Mouse (Mus musculus): ENCODE measurements around the gene N4bp2.
"Not testable (repeated sequence)": the region's sequence is repeated elsewhere in the genome, so short reads cannot be mapped to it uniquely, and the experiment has no call there.

N4bp2 gene

DNA sequence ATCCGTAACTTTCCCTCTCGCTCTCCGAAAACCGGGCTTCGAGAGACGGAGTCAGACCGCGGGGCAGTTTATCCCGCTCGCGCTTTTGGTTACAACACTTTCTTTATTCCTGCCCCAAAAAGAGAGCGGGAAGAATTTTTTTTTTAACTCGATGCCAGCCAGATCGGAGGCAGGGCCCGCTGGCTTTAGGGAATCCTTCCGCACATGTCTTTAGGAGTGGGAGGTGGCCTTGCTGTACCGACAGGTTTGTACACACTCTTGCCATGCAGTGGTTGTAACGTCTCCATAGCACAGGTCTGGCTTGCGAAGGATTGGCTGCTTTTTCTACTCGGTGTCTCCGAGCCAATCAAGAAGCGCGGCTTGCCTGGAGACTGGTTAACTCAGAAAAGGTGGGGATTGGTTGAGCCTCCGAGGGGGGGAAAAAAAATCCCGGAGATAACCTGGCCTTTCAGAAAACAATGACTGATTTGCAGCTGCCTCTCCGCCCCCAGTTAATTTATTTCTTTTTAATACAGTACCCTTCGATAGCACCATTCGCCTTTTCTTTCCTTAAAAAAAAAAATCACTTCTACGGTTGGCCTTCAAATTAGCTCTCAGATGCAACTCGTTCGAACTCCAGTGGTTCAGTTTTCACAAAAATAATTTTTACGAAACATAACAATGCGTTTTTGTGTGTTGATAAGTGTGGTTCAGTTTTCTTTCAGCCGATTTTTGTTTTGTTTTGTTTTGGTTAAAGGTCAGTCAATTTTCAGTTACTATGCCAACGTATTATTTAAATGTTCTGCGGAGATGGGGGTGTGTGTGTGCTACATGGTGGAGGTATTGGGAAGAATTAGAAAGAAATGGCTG is 1.7 kb downstream of the N4bp2 start:
- DNase-seq, result peak; percentile 95

DNA sequence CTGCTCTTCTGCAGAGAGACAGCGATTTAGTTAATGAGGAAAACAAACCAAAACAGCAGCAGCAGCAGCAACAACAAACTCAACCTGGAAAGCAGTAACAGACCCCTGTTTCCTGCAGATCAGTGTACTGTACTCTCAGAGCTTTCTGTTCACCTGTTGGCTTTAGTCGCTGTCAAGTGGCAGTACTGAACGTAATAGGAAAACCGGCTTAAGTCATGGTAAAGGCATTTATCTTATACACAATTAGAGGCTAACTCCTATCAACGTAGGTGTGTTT is 2.3 kb downstream of the N4bp2 start:
- DNase-seq, result no peak

- DNase-seq, result no peak
Observed at GRCm38 (mm10) chr5:65768007-65768406, 4.7 kb downstream of the N4bp2 start.

DNA sequence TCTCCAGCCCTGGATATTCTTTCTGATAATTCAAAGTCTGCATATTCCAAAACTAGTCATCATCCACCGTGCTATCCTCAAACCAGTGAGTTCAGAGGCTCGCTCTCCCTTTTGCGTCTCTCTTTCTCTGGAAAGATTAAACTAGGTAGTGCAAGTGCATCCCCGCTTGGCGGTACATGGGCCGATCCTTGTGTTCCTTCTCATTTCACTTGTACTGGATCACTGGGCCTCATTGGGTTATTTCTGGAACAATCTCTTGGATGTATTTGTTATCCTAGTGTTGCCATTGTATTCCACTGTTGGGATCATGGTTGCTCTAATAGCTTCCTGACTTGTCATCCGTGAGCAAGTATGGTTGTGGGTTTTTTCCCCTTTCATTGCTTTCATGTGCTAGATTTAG is 6.7 kb downstream of the N4bp2 start:
- DNase-seq, result no peak

GRCm38 (mm10) chr5:65770493-65770892 is 7.2 kb downstream of the N4bp2 start:
- DNase-seq, result no peak

DNA sequence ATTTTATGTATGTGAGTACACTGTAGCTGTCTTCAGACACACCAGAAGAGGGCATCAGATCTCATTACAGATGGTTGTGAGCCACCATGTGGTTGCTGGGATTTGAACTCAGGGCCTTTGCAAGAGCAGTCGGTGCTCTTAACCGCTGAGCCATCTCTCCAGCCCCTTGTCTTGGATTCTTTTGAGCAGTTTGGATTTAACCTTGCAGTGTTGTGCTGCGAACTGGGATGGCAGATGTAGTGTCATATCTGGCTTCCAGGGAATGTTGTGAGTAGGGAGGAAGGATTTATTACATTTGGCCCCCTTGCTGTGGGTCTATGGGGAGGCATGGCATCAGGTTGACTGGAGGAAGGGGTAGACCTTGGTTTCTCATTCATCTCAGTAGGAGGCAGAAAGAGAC is 10.6 kb downstream of the N4bp2 start:
- not testable (repeated sequence) for DNase-seq

- no peak for DNase-seq
Observed at GRCm38 (mm10) chr5:65776166-65776565, 12.8 kb downstream of the N4bp2 start.

- DNase-seq, result no peak
Observed at GRCm38 (mm10) chr5:65776907-65777306, 13.6 kb downstream of the N4bp2 start.

- DNase-seq, result not testable (repeated sequence)
Observed at GRCm38 (mm10) chr5:65778986-65779385, 15.7 kb downstream of the N4bp2 start.

- no peak for DNase-seq
Observed at GRCm38 (mm10) chr5:65779401-65780063, 16.2 kb downstream of the N4bp2 start.

DNA sequence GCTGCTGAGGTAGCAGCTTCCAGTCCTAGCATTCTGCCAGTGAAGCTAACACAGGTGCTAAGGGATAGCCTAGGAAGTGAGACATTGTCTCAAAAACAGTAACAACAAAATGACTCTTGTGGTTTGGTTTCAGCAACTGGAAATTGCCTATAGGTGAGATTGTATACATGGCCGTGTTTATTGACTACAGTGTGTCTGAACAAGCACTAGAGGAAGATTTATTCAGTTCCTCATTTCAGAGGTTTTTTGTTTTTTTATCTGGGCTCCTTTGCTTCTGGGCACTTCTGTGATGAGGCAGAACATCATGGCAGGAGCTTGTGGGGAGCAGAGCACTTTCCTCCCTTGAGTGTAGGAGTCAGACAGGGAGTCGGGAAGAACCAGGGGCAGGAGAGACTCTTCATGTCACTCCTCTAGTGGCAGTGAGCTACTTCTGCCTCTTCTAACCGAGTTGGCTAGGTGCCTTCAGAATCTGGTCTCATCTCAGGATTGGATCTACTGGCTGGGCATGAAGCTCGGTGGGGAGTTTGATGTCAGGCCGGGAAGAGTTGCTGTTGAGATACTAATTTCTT is 17.9 kb downstream of the N4bp2 start:
- DNase-seq, result no peak

GRCm38 (mm10) chr5:65781769-65782715 is 18.7 kb downstream of the N4bp2 start:
- no peak for DNase-seq

DNA sequence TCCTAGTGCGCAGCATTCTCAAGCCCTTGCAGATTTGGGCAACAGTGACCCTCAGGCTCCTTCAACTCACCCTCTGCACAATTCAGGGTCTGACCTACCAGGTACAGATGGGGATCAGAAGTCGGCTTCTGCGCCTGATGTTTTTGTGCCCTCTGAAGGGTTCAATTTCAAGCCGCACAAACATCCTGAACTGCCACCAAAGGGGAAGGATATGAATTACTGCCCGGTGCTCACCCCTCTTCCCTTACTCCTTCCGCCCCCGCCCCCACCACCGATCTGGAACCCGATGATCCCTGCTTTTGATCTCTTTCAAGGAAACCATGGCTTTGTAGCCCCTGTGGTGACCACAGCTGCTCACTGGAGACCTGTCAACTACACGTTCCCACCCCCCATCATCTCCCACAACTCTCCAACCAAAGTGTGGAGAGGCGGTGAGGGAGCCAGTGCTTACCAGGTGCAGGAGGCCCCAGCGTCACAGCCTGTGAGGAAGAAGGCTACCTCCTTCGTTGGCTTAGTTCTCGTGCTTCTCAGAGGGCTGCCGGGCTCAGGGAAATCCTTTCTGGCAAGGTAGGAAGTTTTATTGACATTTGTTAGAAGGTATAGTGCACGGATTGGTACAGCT is 27.4 kb downstream of the N4bp2 start:
- DNase-seq, result no peak

DNA sequence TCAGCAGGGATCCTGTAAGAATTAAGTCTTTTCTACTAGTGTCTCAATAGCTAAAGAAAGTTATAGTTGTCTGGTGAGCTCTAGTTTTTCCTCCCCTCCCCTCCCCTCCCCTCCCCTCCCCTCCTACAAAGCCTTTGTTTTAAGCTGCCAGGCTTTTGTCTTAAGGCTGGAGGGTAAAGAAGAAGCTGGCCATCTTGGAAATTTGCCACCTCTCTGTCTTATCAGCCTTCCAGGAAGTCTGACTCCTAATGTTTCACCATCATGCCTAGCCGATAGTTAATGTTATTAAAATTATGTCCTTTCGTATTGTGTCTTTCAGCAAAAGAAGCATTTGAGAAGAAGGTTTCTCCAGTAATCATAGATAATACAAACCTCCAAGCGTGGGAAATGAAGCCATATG is 30.9 kb downstream of the N4bp2 start:
- no peak for DNase-seq

DNA sequence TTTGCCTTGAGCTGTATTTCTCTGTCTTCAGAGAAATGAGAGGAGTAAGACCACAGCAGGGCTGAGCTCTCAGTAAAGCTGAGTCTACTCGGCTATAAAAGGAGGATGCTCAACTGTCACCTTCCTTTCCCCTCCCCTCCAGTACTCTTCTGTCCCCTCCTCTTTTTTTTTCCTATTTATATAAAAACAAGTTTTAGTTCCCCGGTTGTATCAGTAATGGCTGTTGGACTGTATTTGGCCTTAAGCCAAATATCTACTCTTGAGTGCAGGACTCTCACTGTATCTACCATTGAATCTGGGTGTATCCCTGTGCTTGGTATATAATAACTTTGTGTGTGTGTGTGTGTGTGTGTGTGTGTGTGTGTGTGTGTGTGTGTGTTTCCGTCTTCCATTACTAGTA is 31.4 kb downstream of the N4bp2 start:
- DNase-seq, result no peak

GRCm38 (mm10) chr5:65795293-65795993 is 32.1 kb downstream of the N4bp2 start:
- no peak for DNase-seq

DNA sequence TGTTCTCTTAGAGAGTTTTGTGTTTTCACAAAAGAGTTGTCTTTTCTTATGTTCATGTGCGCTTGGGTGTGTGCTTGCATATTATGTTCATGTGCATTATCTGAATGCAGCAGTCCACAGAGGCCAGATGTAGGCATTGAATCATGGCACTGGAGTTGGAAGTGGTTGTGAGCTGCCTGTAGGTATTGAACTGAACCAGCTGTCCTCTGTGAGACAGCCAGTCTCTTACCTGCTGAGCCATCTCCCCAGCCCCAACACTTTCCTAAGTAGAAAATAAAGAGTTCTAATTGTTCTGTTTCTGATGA is 32.6 kb downstream of the N4bp2 start:
- no peak for DNase-seq

DNA sequence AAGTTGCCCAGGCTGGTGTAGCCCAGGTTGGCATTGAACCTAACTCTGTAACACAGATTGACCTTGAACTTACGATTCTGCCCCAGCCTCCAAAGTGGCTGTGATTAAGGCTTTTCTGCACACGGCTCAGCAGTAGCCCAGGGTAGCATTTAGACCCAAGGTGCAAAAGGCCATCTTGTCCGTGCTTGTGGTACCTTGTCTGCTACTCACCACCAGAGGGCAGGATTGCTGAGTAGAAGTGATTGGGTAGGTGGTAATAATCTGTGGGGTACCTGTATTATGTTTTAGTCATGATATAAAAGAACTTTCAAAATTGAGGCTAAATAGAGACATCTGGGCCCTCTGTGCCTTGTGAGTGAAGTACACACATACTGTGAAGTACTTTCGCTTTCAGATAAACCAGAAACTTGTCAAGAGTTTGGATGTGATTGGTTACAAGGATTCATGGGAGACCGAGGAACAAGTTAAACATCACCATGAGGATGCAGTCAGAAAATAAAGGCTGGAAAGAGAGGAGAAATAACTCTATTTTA is 60.3 kb downstream of the N4bp2 start:
- DNase-seq, result peak; percentile 21

GRCm38 (mm10) chr5:65826476-65826875 is 63.2 kb downstream of the N4bp2 start:
- no peak for DNase-seq

DNA sequence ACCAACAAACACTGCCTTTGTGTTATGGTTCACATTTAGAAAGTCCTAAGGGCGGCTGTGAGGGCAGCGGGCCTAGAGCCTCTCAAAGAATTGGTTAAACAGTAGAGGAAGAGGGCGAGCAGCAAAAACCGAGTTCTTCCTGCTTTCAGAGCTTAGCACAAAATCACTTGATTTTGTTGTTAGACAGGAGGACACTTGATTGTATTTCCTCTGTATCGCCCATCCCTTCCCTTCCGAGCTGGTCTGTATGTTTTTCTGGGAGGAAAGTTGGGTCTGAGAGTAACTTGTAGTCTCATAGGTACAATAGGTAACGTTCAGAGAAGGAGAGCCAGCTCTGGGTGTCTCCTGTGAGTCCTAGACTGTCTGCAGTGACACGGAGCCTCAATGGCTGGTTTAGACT is 63.8 kb downstream of the N4bp2 start:
- DNase-seq, result no peak

DNA sequence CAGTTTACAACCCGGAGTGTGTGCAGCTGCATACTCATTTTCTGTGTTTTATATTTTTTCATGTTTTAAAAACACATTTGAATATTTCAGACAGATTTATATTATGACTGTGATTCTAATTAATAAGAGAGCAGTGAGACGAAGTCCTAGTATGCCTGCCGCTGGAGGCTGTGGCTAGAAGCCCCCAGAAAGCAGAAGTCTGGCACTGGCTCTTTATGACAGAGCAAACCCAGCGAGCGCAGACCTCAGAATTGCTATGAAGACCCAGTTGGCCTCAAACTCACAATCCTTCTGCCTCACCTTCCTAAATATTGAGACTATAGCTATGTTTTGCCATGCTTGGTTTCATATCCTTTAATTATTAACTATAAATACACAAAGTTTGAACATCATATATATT is 64.9 kb downstream of the N4bp2 start:
- DNase-seq, result no peak

GRCm38 (mm10) chr5:65829059-65829458 is 65.7 kb downstream of the N4bp2 start:
- no peak for DNase-seq
